Mouse (Mus musculus): Measurements from ENCODE around the gene Aamp. TPM values are rescaled to one million over a fixed set of nuclear protein-coding genes. Genes with fewer than 3 reads are reported as not detected.

Aamp gene
- polyA plus RNA-seq, 2 experiments from 2014 or later, result 139 to 184 TPM

DNA sequence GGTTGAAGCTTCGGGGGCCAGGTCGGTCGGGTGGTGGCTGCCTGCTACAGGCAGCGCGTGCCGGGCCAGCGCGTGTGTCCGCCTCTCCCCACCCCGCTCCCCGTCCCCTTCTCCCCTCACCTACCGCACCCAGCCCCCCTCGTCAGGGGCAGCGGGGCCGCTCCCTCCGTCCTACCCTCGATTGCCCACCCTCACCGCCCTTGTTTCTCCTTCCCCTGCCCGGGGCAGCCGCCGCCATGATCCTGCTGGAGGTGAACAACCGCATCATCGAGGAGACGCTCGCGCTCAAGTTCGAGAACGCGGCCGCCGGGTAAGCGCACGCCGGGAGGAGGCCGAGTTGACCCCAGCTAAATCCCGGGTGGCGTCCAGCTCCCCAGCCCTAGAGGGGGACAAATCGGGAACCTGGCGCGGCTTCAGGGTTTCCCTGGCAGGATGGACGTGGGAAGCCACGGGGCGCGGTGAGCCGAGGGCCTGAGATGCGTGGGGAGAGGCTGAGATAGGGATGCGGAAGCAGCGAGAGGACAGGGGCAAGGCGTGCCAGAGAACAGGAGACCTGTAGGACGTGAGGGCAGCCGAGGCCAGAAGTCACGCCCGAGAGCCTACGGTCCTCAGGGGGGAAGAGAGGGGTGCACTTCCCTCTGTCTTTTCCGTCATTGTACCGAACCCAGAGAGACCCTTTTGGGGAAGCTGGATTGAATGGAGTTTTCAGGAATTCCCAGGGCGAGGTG, 47.8 kb downstream of the Aamp start:
- peak; percentile 37 for ATAC-seq

DNA sequence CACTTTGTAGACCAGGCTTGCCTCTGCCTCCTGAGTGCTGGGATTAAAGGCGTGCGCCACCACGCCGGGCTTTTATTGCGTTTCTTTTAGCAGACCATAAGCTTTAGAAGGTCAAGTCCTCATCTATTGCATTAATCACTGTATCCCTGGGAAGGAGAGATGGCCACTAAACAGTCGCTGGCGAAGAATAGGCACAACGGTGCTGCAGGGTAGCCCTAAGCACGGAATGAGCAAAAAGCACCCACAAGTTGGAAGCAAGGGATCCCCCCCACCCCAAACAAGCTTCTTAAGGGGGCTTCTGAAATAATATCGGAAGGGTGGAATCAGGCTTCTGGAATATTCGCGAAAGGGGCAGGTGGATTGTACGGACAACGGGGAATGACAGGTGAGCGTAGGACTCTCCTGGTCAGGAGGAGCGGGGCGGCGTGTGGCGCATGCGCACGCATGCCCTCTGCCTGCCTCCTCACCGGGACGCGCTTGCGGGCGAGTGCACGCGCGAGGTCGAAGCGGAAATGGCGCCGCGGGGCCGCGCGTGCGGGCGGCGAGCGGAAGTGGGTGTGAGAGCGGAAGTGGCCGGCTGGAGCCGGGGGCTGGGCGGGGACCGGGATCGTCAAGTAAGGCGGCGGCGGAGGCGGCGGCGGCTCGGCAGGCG, 48.5 kb downstream of the Aamp start, which contains the start of gene Arpc2:
Gene Arpc2 (plus strand): TSS at position 147 of the 652 bp plus-strand sequence.
- peak; percentile 62 for ATAC-seq

DNA sequence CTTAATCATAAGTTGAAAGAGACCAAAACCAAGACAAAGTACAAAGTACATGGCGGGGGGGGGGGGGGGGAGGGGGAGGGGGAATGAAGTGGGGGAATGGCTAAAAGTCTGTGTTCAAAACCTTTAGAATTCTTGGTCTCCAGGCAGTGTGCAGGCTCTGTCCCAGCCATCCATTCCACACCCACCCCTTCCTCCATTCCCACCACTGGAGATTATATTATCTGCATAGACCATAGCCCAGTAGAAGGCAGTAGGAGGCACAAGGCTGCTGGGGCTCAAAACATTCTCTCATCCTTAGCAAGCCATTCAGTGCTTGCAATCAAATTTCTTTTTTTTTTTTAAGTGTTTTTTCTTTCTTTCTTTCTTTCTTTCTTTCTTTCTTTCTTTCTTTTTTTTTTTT, 53.5 kb downstream of the Aamp start:
- no peak for ATAC-seq

DNA sequence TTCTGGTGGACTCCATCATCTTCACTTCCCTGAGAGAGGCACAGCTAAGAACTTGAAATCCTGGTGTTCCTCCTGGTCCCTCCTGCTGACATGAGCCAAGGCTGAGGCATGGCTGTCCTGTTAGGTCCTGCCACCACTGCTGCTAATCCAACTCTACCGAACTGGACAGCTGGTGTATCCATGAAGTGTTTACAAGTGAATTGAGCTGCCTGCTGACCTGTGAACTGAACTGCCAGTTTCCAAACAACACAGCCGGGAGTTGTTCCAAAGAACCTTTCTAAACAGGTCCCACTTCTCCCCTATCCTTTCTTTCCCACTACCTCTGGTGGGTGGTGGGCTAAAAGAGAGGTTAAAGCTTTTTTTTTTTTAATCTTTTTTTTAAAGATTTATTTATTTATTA, 54.6 kb downstream of the Aamp start:
- ATAC-seq, result no peak

Other genes starting within 250 kb of the Aamp start
- 10 to 100 TPM; 21.7 to 23.3 TPM for gene Tns1, start 160.3 kb downstream of the Aamp start, polyA plus RNA-seq (2017; shearing (Covaris generic))
- not detected for gene Rufy4, start 159.2 kb downstream of the Aamp start, polyA plus RNA-seq (2017; shearing (Covaris generic))
- gene Cxcr2, start 130.7 kb downstream of the Aamp start, polyA plus RNA-seq (2017; shearing (Covaris generic)), result under 1 TPM in 1 of 2 experiments, not detected in 1; 0.36 TPM
- not detected for gene Cxcr1, start 90.1 kb downstream of the Aamp start, polyA plus RNA-seq (2017; shearing (Covaris generic))
- 100 to 1,000 TPM; 749 to 764 TPM for gene Arpc2, start 48.7 kb downstream of the Aamp start, polyA plus RNA-seq (2017; shearing (Covaris generic))
- under 1 TPM in 1 of 2 experiments, not detected in 1; 0.32 TPM for gene Gpbar1, start 6.2 kb downstream of the Aamp start, polyA plus RNA-seq (2017; shearing (Covaris generic))
- gene Pnkd, start 192 bp upstream of the Aamp start, polyA plus RNA-seq (2017; shearing (Covaris generic)), result 10 to 100 TPM; 80.2 to 97.8 TPM
- gene Tmbim1, start 20.9 kb upstream of the Aamp start, polyA plus RNA-seq (2017; shearing (Covaris generic)), result 10 to 100 TPM; 13.1 to 16.1 TPM
- not detected for gene Catip, start 77.4 kb upstream of the Aamp start, polyA plus RNA-seq (2017; shearing (Covaris generic))
- under 1 TPM; 0.42 to 0.97 TPM for gene Slc11a1, start 90.5 kb upstream of the Aamp start, polyA plus RNA-seq (2017; shearing (Covaris generic))
- gene Ctdsp1, start 106.8 kb upstream of the Aamp start, polyA plus RNA-seq (2017; shearing (Covaris generic)), result 10 to 100 TPM; 29.9 to 31.9 TPM
- under 1 TPM in 1 of 2 experiments, not detected in 1; 0.13 TPM for gene Vil1, start 124.6 kb upstream of the Aamp start, polyA plus RNA-seq (2017; shearing (Covaris generic))
- 10 to 100 TPM; 52.3 to 57.8 TPM for gene Cnot9, start 221.3 kb upstream of the Aamp start, polyA plus RNA-seq (2017; shearing (Covaris generic))